Mouse (Mus musculus) kidney, embryonic 14.5 days (tissue): ENCODE measurements around the gene Zpr1. TPM values are rescaled to one million over a fixed set of nuclear protein-coding genes. Genes with fewer than 3 reads are reported as not detected.
A peak's percentile ranks its signal among the peaks of the same experiment; 100 is the strongest.

Source experiments
- ATAC-seq: fragments of 200-750 bp; cut with Nextera tagmentation; 2 replicates; pipeline ENCODE4 v1.8.0; 2017; ENCODE audit warnings: moderate number of reproducible peaks, mild to moderate bottlenecking, moderate TSS enrichment, moderate library complexity; ENCODE audit not compliant: low FRiP score, low TSS enrichment
- H3K27ac ChIP-seq: fragments of 300-500 bp; sonication (generic); 2 replicates; pipeline ENCODE4 v1.5.1; 2014; ENCODE audit warnings: low read depth, mild to moderate bottlenecking, low read length, moderate library complexity, mixed read lengths
- H3K27me3 ChIP-seq: fragments of 300-500 bp; sonication (generic); 2 replicates; pipeline ENCODE4 v1.6.1; 2014; ENCODE audit warnings: mild to moderate bottlenecking, low read length; ENCODE audit not compliant: control insufficient read depth, insufficient read depth
- H3K36me3 ChIP-seq: fragments of 300-500 bp; sonication (generic); 2 replicates; pipeline ENCODE4 v1.6.1; 2014; ENCODE audit warnings: low read length, mixed read lengths; ENCODE audit not compliant: control insufficient read depth, insufficient read depth
- H3K4me1 ChIP-seq: fragments of 300-500 bp; sonication (generic); 2 replicates; pipeline ENCODE4 v1.6.1; 2014; ENCODE audit warnings: low read length, mixed read lengths; ENCODE audit not compliant: control insufficient read depth, insufficient read depth
- H3K4me2 ChIP-seq: fragments of 300-500 bp; sonication (generic); replicated peaks from 2 replicates; pipeline ENCODE4 v1.6.1; 2014; ENCODE audit warnings: low read depth, mild to moderate bottlenecking, low read length
- H3K4me3 ChIP-seq: fragments of 300-500 bp; sonication (generic); 2 replicates; pipeline ENCODE4 v1.5.1; 2014; ENCODE audit warnings: mild to moderate bottlenecking, low read length
- H3K9ac ChIP-seq: fragments of 300-500 bp; sonication (generic); 2 replicates; pipeline ENCODE4 v1.6.1; 2014; ENCODE audit warnings: low read depth, mild to moderate bottlenecking, low read length, moderate library complexity
- H3K9me3 ChIP-seq: fragments of 300-500 bp; sonication (generic); 2 replicates; pipeline ENCODE4 v1.6.1; 2016; ENCODE audit warnings: low read length; ENCODE audit not compliant: control insufficient read depth
- WGBS: fragments of 180-500 bp; shearing (Covaris S2); extraction: QIAGEN DNeasy Blood & Tissue Kit; methylation state at CpG from one replicate; pipeline ENCODE4 v1.1.7; 2014; 5-methylcytosine and 5-hydroxymethylcytosine counted together
- polyA plus RNA-seq: library from polyadenylated mRNA; unstranded; fragments of >200 nt; fragmentation: Nextera tagmentation; extraction: Ambion mirVana; gene quantifications from 2 replicates; pipeline ENCODE4 v1.2.1, GENCODE M21; 2014

Zpr1 gene
- polyA plus RNA-seq = 55.0 and 64.2 TPM in 2 replicates

- 6% methylated on average over 45 of the region's 45 CpGs for WGBS
- Histone ChIP-seq H3K4me3 (peak within 1 kb of the TSS; percentile 82), H3K27ac (peak within 1 kb of the TSS; percentile 68; the same call in 1 of the 2 replicates), H3K4me1 (peaks cover 14% of the 10 kb centered on the region), H3K9me3 (no peaks in the 10 kb centered on the region), H3K27me3 (peaks cover 9% of the 10 kb centered on the region; the same call in 1 of the 2 replicates), H3K9ac (peak within 1 kb of the TSS; percentile 76), H3K36me3 (peaks cover 29% of the 10 kb centered on the region), H3K4me2 (peak within 1 kb of the TSS; percentile 89)
- peak; percentile 96 for ATAC-seq
These were observed at the start of gene Zpr1 for GRCm38 (mm10) chr9:46272677-46273454. Gene Zpr1, plus strand, starts transcription at chr9:46273064.

- Histone ChIP-seq H3K27ac (no peak overlapping the region), H3K36me3 (peaks cover 34% of the 10 kb centered on the region; the same call in 1 of the 2 replicates), H3K9ac (no peak overlapping the region), H3K9me3 (no peaks in the 10 kb centered on the region), H3K4me1 (0 out of 2 replicates have a peak, but pooled peaks cover 3% of the 10 kb centered on the region), H3K4me3 (no peak overlapping the region), H3K4me2 (no peak overlapping the region), H3K27me3 (no peaks in the 10 kb centered on the region)
- WGBS = 90% methylated on average over 6 of the region's 6 CpGs
- ATAC-seq = no peak
These were observed 49.8 kb upstream of the Zpr1 start for GRCm38 (mm10) chr9:46223090-46223489.

GRCm38 (mm10) chr9:46224101-46224500 lies 48.8 kb upstream of the Zpr1 start:
- H3K9me3 ChIP-seq = no peaks in the 10 kb centered on the region
- no peak for ATAC-seq
- no peak overlapping the region for H3K4me3 ChIP-seq
- H3K27me3 ChIP-seq = no peaks in the 10 kb centered on the region
- 0 out of 2 replicates have a peak, but pooled peaks cover 3% of the 10 kb centered on the region for H3K4me1 ChIP-seq
- 65% methylated on average over 3 of the region's 3 CpGs for WGBS
- H3K27ac ChIP-seq = no peak overlapping the region
- no peak overlapping the region for H3K4me2 ChIP-seq
- peaks cover 33% of the 10 kb centered on the region; the same call in 1 of the 2 replicates for H3K36me3 ChIP-seq
- H3K9ac ChIP-seq = no peak overlapping the region

GRCm38 (mm10) chr9:46224945-46225660 lies 47.8 kb upstream of the Zpr1 start:
- Histone ChIP-seq H3K4me1 (0 out of 2 replicates have a peak, but pooled peaks cover 1% of the 10 kb centered on the region), H3K27ac (no peak overlapping the region), H3K9me3 (no peaks in the 10 kb centered on the region), H3K36me3 (peaks cover 25% of the 10 kb centered on the region; the same call in 1 of the 2 replicates), H3K4me2 (no peak overlapping the region), H3K9ac (no peak overlapping the region), H3K4me3 (no peak overlapping the region), H3K27me3 (no peaks in the 10 kb centered on the region)
- no peak for ATAC-seq
- WGBS = 65% methylated on average over 5 of the region's 5 CpGs

- Histone ChIP-seq H3K27me3 (no peaks in the 10 kb centered on the region), H3K4me2 (no peak overlapping the region), H3K4me3 (no peak overlapping the region), H3K9ac (no peak overlapping the region), H3K4me1 (0 out of 2 replicates have a peak, but pooled peaks cover 5% of the 10 kb centered on the region), H3K36me3 (peaks cover 7% of the 10 kb centered on the region; the same call in 1 of the 2 replicates), H3K27ac (no peak overlapping the region), H3K9me3 (no peaks in the 10 kb centered on the region)
- no peak for ATAC-seq
- WGBS = 93% methylated on average over 3 of the region's 3 CpGs
These were observed 45.7 kb upstream of the Zpr1 start for GRCm38 (mm10) chr9:46227064-46227614.

- H3K36me3 ChIP-seq = no peaks in the 10 kb centered on the region
- H3K4me1 ChIP-seq = 0 out of 2 replicates have a peak, but pooled peaks cover 5% of the 10 kb centered on the region
- no peak within 1 kb of the TSS for H3K9ac ChIP-seq
- H3K27ac ChIP-seq = no peak within 1 kb of the TSS
- H3K4me2 ChIP-seq = no peak within 1 kb of the TSS
- 52% methylated on average over 9 of the region's 9 CpGs for WGBS
- no peaks in the 10 kb centered on the region for H3K9me3 ChIP-seq
- no peak for ATAC-seq
- H3K27me3 ChIP-seq = no peaks in the 10 kb centered on the region
- no peak within 1 kb of the TSS for H3K4me3 ChIP-seq
These were observed 44.4 kb upstream of the Zpr1 start, which contains the start of gene Apoa1 for GRCm38 (mm10) chr9:46228491-46228890. Gene Apoa1, plus strand, starts transcription at chr9:46228580.

GRCm38 (mm10) chr9:46229573-46230449 lies 43.1 kb upstream of the Zpr1 start:
- Histone ChIP-seq H3K9me3 (no peaks in the 10 kb centered on the region), H3K27ac (no peak overlapping the region), H3K4me3 (peak overlapping the region; percentile 48), H3K4me2 (peak overlapping the region; percentile 80), H3K27me3 (no peaks in the 10 kb centered on the region), H3K4me1 (0 out of 2 replicates have a peak, but pooled peaks cover 5% of the 10 kb centered on the region), H3K36me3 (no peaks in the 10 kb centered on the region), H3K9ac (peak overlapping the region; percentile 63)
- 15% methylated on average over 37 of the region's 37 CpGs for WGBS
- peak; percentile 94 for ATAC-seq

- no peak; the same call in 1 of the 2 replicates for ATAC-seq
- Histone ChIP-seq H3K9ac (peak overlapping the region; percentile 63), H3K4me3 (peak overlapping the region; percentile 48), H3K4me1 (0 out of 2 replicates have a peak, but pooled peaks cover 5% of the 10 kb centered on the region), H3K27me3 (no peaks in the 10 kb centered on the region), H3K27ac (no peak overlapping the region), H3K4me2 (peak overlapping the region; percentile 80), H3K9me3 (no peaks in the 10 kb centered on the region), H3K36me3 (no peaks in the 10 kb centered on the region)
- 9% methylated on average over 13 of the region's 13 CpGs for WGBS
These were observed 42.4 kb upstream of the Zpr1 start for GRCm38 (mm10) chr9:46230450-46230975.
